In the genomic region with DNA sequence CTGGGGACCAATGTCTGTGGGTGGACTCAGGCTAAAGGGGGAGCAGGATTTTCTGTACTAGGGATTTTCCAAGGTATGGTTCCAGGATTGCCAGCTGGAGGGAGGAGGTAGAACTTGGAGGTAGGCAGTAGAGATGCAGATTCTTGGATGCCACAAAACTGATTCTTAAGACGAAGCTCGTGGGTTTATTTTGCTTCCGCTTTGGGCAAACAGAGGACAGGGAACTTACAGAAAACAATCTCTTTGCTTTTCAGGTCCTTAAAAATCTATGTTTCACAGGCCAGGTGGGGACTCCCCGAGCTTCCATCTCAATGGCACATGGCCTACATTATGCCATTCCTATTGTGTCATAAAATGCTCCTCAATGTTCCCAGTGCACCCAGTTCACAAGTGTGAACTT, we compare ENCODE assay signal across 23 mouse cellular contexts. TPM values are rescaled to one million over a fixed set of nuclear protein-coding genes. Genes with fewer than 3 reads are reported as not detected.
DNase-seq lines count a peak whose midpoint lies in the region; ATAC-seq and TF ChIP-seq lines count a peak whose summit lies in the region.
"Had no signal": no experiment of that assay in that cellular context is flagged by ENCODE, and none has a peak within 500 bp of the region (broad histone marks: within the 10 kb centered on the region; RNA-seq: fewer than 3 reads in every experiment).

No protein-coding gene starts in this region.

- ATAC-seq in CD4-positive, CD25-positive, alpha-beta regulatory T cell, adult 4 months: no peak
- ATAC-seq in kidney, embryonic 15.5 days (replicated peaks; ENCODE audit: low FRiP score): no peak
- ATAC-seq in liver, embryonic 14.5 days (ENCODE audit: insufficient read depth): no peak
- no peak for ATAC-seq in intestine, postnatal 0 days
- ATAC-seq: forebrain, embryonic 15.5 days had no signal

- H3K4me1 ChIP-seq in kidney, embryonic 15.5 days: peaks cover 25% of the 10 kb centered on the region
- H3K4me1 ChIP-seq in liver, embryonic 14.5 days (replicated peaks; ENCODE audit: control insufficient read depth in 2 of 2, insufficient read depth in 2 of 2, low read length in 1 of 2): peaks cover 45 to 49% of the 10 kb centered on the region in 2 experiments
- peaks cover 33% of the 10 kb centered on the region for H3K4me1 ChIP-seq in intestine, postnatal 0 days (replicated peaks; ENCODE audit: control insufficient read depth, insufficient read depth, low read length)

- peaks cover 34% of the 10 kb centered on the region for H3K36me3 ChIP-seq in kidney, embryonic 15.5 days
- peaks cover 67% of the 10 kb centered on the region for H3K36me3 ChIP-seq in liver, embryonic 14.5 days (replicated peaks; ENCODE audit: control insufficient read depth, insufficient read depth, low read depth)
- H3K36me3 ChIP-seq in intestine, postnatal 0 days (ENCODE audit: control insufficient read depth, insufficient read depth): peaks cover 22% of the 10 kb centered on the region; the same call in 1 of the 2 replicates
- H3K36me3 ChIP-seq: forebrain, embryonic 15.5 days had no signal

- H3K27ac ChIP-seq in kidney, embryonic 15.5 days: peak overlapping the region; percentile 18; the same call in 1 of the 2 replicates
- H3K27ac ChIP-seq in liver, embryonic 14.5 days: peak overlapping the region; percentile 34; the same call in 1 of the 2 replicates
- H3K27ac ChIP-seq in intestine, postnatal 0 days (ENCODE audit: low read depth, low read length): peak overlapping the region; percentile 75
- H3K27ac ChIP-seq: embryonic facial prominence, embryonic 13.5 days; forebrain, embryonic 15.5 days; hindbrain, embryonic 12.5 days; limb, embryonic 12.5 days; lung, embryonic 15.5 days; macrophage had no signal

- H3K27me3 ChIP-seq in kidney, embryonic 15.5 days: no peaks in the 10 kb centered on the region
- H3K27me3 ChIP-seq in liver, embryonic 14.5 days (ENCODE audit: control insufficient read depth, insufficient read depth, low read length): no peaks in the 10 kb centered on the region
- H3K27me3 ChIP-seq in intestine, postnatal 0 days (replicated peaks; ENCODE audit: control insufficient read depth, insufficient read depth, low read length): no peaks in the 10 kb centered on the region
- H3K27me3 ChIP-seq: embryonic facial prominence, embryonic 13.5 days; forebrain, embryonic 15.5 days; heart, embryonic 12.5 days; hindbrain, embryonic 12.5 days; limb, embryonic 12.5 days; lung, embryonic 15.5 days had no signal

- no peaks in the 10 kb centered on the region for H3K9me3 ChIP-seq in kidney, embryonic 15.5 days (replicated peaks)
- no peaks in the 10 kb centered on the region for H3K9me3 ChIP-seq in liver, embryonic 14.5 days (ENCODE audit: control insufficient read depth, low read length)
- no peaks in the 10 kb centered on the region for H3K9me3 ChIP-seq in intestine, postnatal 0 days (ENCODE audit: control insufficient read depth)
- H3K9me3 ChIP-seq: embryonic facial prominence, embryonic 13.5 days; forebrain, embryonic 15.5 days; heart, embryonic 12.5 days; hindbrain, embryonic 12.5 days; limb, embryonic 12.5 days; lung, embryonic 15.5 days had no signal

- no peak overlapping the region for H3K4me2 ChIP-seq in kidney, embryonic 15.5 days
- H3K4me2 ChIP-seq in liver, embryonic 14.5 days (ENCODE audit: low read depth): no peak overlapping the region
- no peak overlapping the region for H3K4me2 ChIP-seq in intestine, postnatal 0 days (replicated peaks; ENCODE audit: low read depth)
- H3K4me2 ChIP-seq: embryonic facial prominence, embryonic 13.5 days; forebrain, embryonic 15.5 days; heart, embryonic 12.5 days; hindbrain, embryonic 12.5 days; limb, embryonic 12.5 days; lung, embryonic 15.5 days; midbrain, embryonic 11.5 days had no signal

- WGBS in kidney, embryonic 15.5 days: 90% methylated on average over 4 of the region's 4 CpGs
- WGBS in liver, embryonic 14.5 days (ENCODE audit: insufficient replicate concordance): 92% methylated on average over 4 of the region's 4 CpGs
- 88% methylated on average over 4 of the region's 4 CpGs for WGBS in intestine, postnatal 0 days

- TF ChIP-seq EP300 in liver, embryonic 14.5 days (IDR thresholded peaks at IDR 0.05; ENCODE audit: low read depth): no peak

- H3K4me3 ChIP-seq in kidney, embryonic 15.5 days (replicated peaks): no peak overlapping the region
- H3K4me3 ChIP-seq in liver, embryonic 14.5 days (ENCODE audit: insufficient read depth in 1 of 2, low read depth in 2 of 2, low read length in 2 of 2): no peak overlapping the region
- H3K4me3 ChIP-seq in intestine, postnatal 0 days (ENCODE audit: low read depth, low read length): no peak overlapping the region
- H3K4me3 ChIP-seq: embryonic facial prominence, embryonic 13.5 days; forebrain, embryonic 15.5 days; heart, embryonic 12.5 days; hindbrain, embryonic 12.5 days; limb, embryonic 12.5 days; lung, embryonic 15.5 days had no signal

- DNase-seq in CD4-positive, CD25-positive, alpha-beta regulatory T cell, adult 2 months (ENCODE audit: low read depth, low spot score): peak; percentile 31
- DNase-seq in kidney, postnatal 25 days: no peak
- no peak for DNase-seq in liver, embryonic 14.5 days (ENCODE audit: low read depth in 3 of 3, low spot score in 3 of 3)
- no peak for DNase-seq in liver
- no peak for DNase-seq in testis, postnatal 10 days (ENCODE audit: low spot score)
- DNase-seq: adrenal gland, postnatal 25 days; cerebellum, adult 9-11 months; heart, postnatal 14 days; kidney, postnatal 10 days; layer of hippocampus, adult 9-11 months; retina, postnatal 1 day; thymus, adult 2 months had no signal

- no peak for TF ChIP-seq CTCF in liver, embryonic 14.5 days (IDR thresholded peaks at IDR 0.05; ENCODE audit: low read depth)
- no peak for TF ChIP-seq CTCF in intestine, postnatal 0 days (IDR thresholded peaks at IDR 0.05; ENCODE audit: low read depth)

- no peak overlapping the region for H3K9ac ChIP-seq in kidney, embryonic 15.5 days
- H3K9ac ChIP-seq in liver, embryonic 14.5 days (replicated peaks): no peak overlapping the region
- no peak overlapping the region for H3K9ac ChIP-seq in intestine, postnatal 0 days (ENCODE audit: low read depth, low read length)
- H3K9ac ChIP-seq: embryonic facial prominence, embryonic 13.5 days; forebrain, embryonic 15.5 days; heart, embryonic 12.5 days; hindbrain, embryonic 12.5 days; limb, embryonic 12.5 days; lung, embryonic 15.5 days had no signal

RNA-seq across cellular contexts. Expression of a gene that starts 49.4 kb away (rescaled TPM):
- 100 to 1,000 TPM in 1 of 2 experiments, 10 to 100 TPM in 1; 73.4 to 102 TPM for polyA plus RNA-seq in CD4-positive, CD25-positive, alpha-beta regulatory T cell, adult 4 months (2017; shearing (Covaris generic))
- polyA plus RNA-seq in kidney, embryonic 15.5 days (2015; fragmentation: Nextera tagmentation; extraction: Ambion mirVana): 22.0 and 22.5 TPM in 2 replicates
- 12.9 and 14.7 TPM in 2 replicates for polyA plus RNA-seq in liver, embryonic 14.5 days (2012; rRNA removed)
- 20.0 and 22.2 TPM in 2 replicates for polyA plus RNA-seq in liver, embryonic 14.5 days (2014; fragmentation: Nextera tagmentation; extraction: Ambion mirVana)
- 13.5 and 17.3 TPM in 2 replicates for polyA plus RNA-seq in intestine, postnatal 0 days (2015; fragmentation: Nextera tagmentation; extraction: Ambion mirVana)

Comparison
In these comparisons a context has a peak if more than half of its experiments do, and no peak if none do; other contexts are left out.
1. H3K27ac ChIP-seq: peak in every context shown above with its lines; median percentile 75 in intestine, postnatal 0 days; 34 in liver, embryonic 14.5 days; 18 in kidney, embryonic 15.5 days.